Mouse (Mus musculus): ENCODE data around the gene 1700018F24Rik. TPM values are rescaled to one million over a fixed set of nuclear protein-coding genes. Genes with fewer than 3 reads are reported as not detected.

The 1700018F24Rik gene
- polyA plus RNA-seq (2012; rRNA removed), result not detected in 2 replicates

DNA sequence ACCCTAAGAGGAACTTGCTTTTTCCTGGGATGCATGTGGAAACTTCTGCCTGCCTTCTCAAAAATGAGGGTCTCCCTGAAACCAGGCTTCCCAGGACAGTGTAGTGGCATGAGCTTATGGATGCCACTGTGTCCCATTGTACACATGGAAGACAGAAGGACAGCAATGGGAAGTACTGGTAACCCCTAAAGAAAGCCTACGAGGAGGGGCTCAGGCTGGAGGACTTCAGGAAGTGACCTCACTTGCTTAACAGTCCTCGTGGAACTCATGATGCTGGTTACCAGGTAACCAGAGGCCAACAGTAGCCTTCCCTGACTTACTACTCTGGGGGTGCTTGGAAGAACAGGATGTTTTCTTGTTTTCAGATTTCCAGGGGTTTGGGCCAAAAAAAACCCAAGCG is at the start of gene 1700018F24Rik:
Gene 1700018F24Rik (plus strand): TSS at position 301 of the 400 bp plus-strand sequence.

DNA sequence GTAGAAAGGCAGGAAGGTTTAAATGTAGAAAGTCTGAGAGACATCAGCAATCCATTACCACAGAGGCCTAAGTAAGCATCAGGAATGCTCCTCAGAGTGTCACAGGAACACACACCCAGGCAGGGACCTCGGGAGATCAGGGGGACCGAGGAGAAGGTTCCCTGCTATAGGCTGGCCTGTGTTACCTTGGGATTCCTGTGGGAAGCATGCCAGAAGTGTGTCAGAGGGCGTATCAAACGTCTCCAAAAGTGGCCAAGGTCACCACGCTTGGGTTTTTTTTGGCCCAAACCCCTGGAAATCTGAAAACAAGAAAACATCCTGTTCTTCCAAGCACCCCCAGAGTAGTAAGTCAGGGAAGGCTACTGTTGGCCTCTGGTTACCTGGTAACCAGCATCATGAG is 10.4 kb upstream of the 1700018F24Rik start, which contains the start of gene Gm4871:
Gene Gm4871 (minus strand): TSS at position 364 of the 400 bp plus-strand sequence.

GRCm38 (mm10) chr5:145083632-145084451 is 41.1 kb downstream of the 1700018F24Rik start, which contains the start of the genes Arpc1a and Kpna7:
Gene Arpc1a (plus strand): TSS chr5:145083830.
Gene Kpna7 (minus strand): TSS chr5:145084030.

Other genes starting within 250 kb of the 1700018F24Rik start
- 38.1 and 41.5 TPM in 2 replicates for gene Smurf1, start 77.1 kb upstream of the 1700018F24Rik start, polyA plus RNA-seq (2012; rRNA removed)
- not detected in 2 replicates for gene Gm4871, start 10.2 kb upstream of the 1700018F24Rik start, polyA plus RNA-seq (2012; rRNA removed)
- 107 and 120 TPM in 2 replicates for gene Arpc1a, start 40.8 kb downstream of the 1700018F24Rik start, polyA plus RNA-seq (2012; rRNA removed)
- gene Kpna7, start 41.0 kb downstream of the 1700018F24Rik start, polyA plus RNA-seq (2012; rRNA removed), result 11.9 and 14.3 TPM in 2 replicates
- gene Arpc1b, start 71.2 kb downstream of the 1700018F24Rik start, polyA plus RNA-seq (2012; rRNA removed), result 1,010 and 1,065 TPM in 2 replicates
- gene Pdap1, start 97.2 kb downstream of the 1700018F24Rik start, polyA plus RNA-seq (2012; rRNA removed), result 25.8 and 33.3 TPM in 2 replicates
- gene Bud31, start 97.4 kb downstream of the 1700018F24Rik start, polyA plus RNA-seq (2012; rRNA removed), result 50.3 and 53.3 TPM in 2 replicates
- gene Ptcd1, start 124.1 kb downstream of the 1700018F24Rik start, polyA plus RNA-seq (2012; rRNA removed), result 18.4 and 19.7 TPM in 2 replicates
- 26.0 and 31.7 TPM in 2 replicates for gene Cpsf4, start 124.2 kb downstream of the 1700018F24Rik start, polyA plus RNA-seq (2012; rRNA removed)
- gene Atp5j2, start 149.1 kb downstream of the 1700018F24Rik start, polyA plus RNA-seq (2012; rRNA removed), result 55.2 and 72.4 TPM in 2 replicates
- 2.6 and 3.5 TPM in 2 replicates for gene Zkscan14, start 158.9 kb downstream of the 1700018F24Rik start, polyA plus RNA-seq (2012; rRNA removed)
- gene Zkscan5, start 161.6 kb downstream of the 1700018F24Rik start, polyA plus RNA-seq (2012; rRNA removed), result 6.3 and 6.9 TPM in 2 replicates
- 11.3 and 13.6 TPM in 2 replicates for gene Zfp655, start 188.7 kb downstream of the 1700018F24Rik start, polyA plus RNA-seq (2012; rRNA removed)
- gene Zscan25, start 237.5 kb downstream of the 1700018F24Rik start, polyA plus RNA-seq (2012; rRNA removed), result 27.8 and 30.3 TPM in 2 replicates